Mouse (Mus musculus) cortical plate, adult 2 months (tissue): ENCODE data around the gene Zbed4.

Experiments used
- CTCF ChIP-seq: fragments of 200-500 bp; IDR thresholded peaks from 2 replicates; pipeline ENCODE4 v1.5.1; 2011; ENCODE audit warnings: mild to moderate bottlenecking, control low read depth, low read length; ENCODE audit not compliant: insufficient read depth; ENCODE audit errors: extremely low read depth
- POLR2A ChIP-seq: fragments of 200-500 bp; IDR thresholded peaks from 2 replicates; pipeline ENCODE4 v1.6.1; 2011; ENCODE audit warnings: mild to moderate bottlenecking, low read length, control low read depth; ENCODE audit not compliant: insufficient read depth; ENCODE audit errors: extremely low read depth

- TF ChIP-seq CTCF: no peak
- no peak for TF ChIP-seq POLR2A
These were observed 45.1 kb upstream of the Zbed4 start for GRCm38 (mm10) chr15:88706320-88706719.
